Mouse (Mus musculus): Measurements from ENCODE around the gene Arl5a.

GRCm38 (mm10) chr2:52423611-52424247 is 972 bp downstream of the Arl5a start:
- TF ChIP-seq CTCF (IDR thresholded peaks at IDR 0.05; ENCODE audit: insufficient read depth, low read length): no peak
- TF ChIP-seq POLR2A (IDR thresholded peaks at IDR 0.05; ENCODE audit: borderline replicate concordance, extremely low read depth, low read depth, low read length): no peak
